Mouse (Mus musculus): ENCODE results near the gene Fcgr4. TPM values are rescaled to one million over a fixed set of nuclear protein-coding genes. Genes with fewer than 3 reads are reported as not detected.

Fcgr4 gene
- total and polyA plus RNA-seq, 3 experiments: not detected

- peaks cover 0 to 20% of the 10 kb centered on the region in 2 experiments; a peak in 2 of 4 replicates for H3K36me3 ChIP-seq (ENCODE audit: control insufficient read depth in 1 of 2, insufficient read depth in 2 of 2, low read length in 2 of 2)
- H3K27me3 ChIP-seq (ENCODE audit: control insufficient read depth in 1 of 2, insufficient read depth in 2 of 2, low read length in 2 of 2): no peaks in the 10 kb centered on the region
- H3K9me3 ChIP-seq (replicated peaks; ENCODE audit: insufficient read depth, low read length): no peaks in the 10 kb centered on the region
- no peak for DNase-seq (ENCODE audit: low read depth, low spot score)
- no peak overlapping the region for H3K27ac ChIP-seq (ENCODE audit: control insufficient read depth, low read depth, low read length)
- peaks cover 7 to 25% of the 10 kb centered on the region in 2 experiments for H3K4me1 ChIP-seq (ENCODE audit: control insufficient read depth in 1 of 2, insufficient read depth in 2 of 2, low read length in 2 of 2)
- no peak overlapping the region for H3K4me3 ChIP-seq (ENCODE audit: control insufficient read depth in 1 of 2, insufficient read depth in 1 of 2, low read depth in 2 of 2, low read length in 2 of 2)
- TF ChIP-seq SIN3A (IDR thresholded peaks at IDR 0.05; ENCODE audit: low read length): no peak
- TF ChIP-seq NRF1 (IDR thresholded peaks at IDR 0.05; ENCODE audit: insufficient read depth, low read depth, low read length, poor library complexity, severe bottlenecking): no peak
- TF ChIP-seq JUND (IDR thresholded peaks at IDR 0.05; ENCODE audit: low read depth, low read length): no peak
- no peak for TF ChIP-seq SMC3 (IDR thresholded peaks at IDR 0.05; ENCODE audit: low read depth, low read length)
- no peak for TF ChIP-seq ZC3H11A (IDR thresholded peaks at IDR 0.05; ENCODE audit: low read depth, low read length)
- TF ChIP-seq POLR2AphosphoS5 (IDR thresholded peaks at IDR 0.05; ENCODE audit: borderline replicate concordance, low read depth, low read length): no peak
- TF ChIP-seq TAL1 (IDR thresholded peaks at IDR 0.05; ENCODE audit: low read length): no peak
- no peak for TF ChIP-seq RCOR1 (IDR thresholded peaks at IDR 0.05; ENCODE audit: low read depth, low read length)
- no peaks in the 10 kb centered on the region for H3K79me2 ChIP-seq (ENCODE audit: control insufficient read depth, insufficient read depth, low read length, poor library complexity)
- H3K9ac ChIP-seq (ENCODE audit: control insufficient read depth, low read depth, low read length, poor library complexity, severe bottlenecking): no peak overlapping the region
Observed at GRCm38 (mm10) chr1:170974171-170974570, 44.5 kb upstream of the Fcgr4 start.

- DNase-seq (ENCODE audit: low read depth, low spot score): no peak
- Histone ChIP-seq H3K9me3 (replicated peaks; ENCODE audit: insufficient read depth, low read length) (no peaks in the 10 kb centered on the region), H3K79me2 (ENCODE audit: control insufficient read depth, insufficient read depth, low read length, poor library complexity) (no peaks in the 10 kb centered on the region), H3K4me1 (ENCODE audit: control insufficient read depth in 1 of 2, insufficient read depth in 2 of 2, low read length in 2 of 2) (peaks cover 7 to 25% of the 10 kb centered on the region in 2 experiments), H3K27me3 (ENCODE audit: control insufficient read depth in 1 of 2, insufficient read depth in 2 of 2, low read length in 2 of 2) (no peaks in the 10 kb centered on the region), H3K9ac (ENCODE audit: control insufficient read depth, low read depth, low read length, poor library complexity, severe bottlenecking) (no peak overlapping the region), H3K36me3 (ENCODE audit: control insufficient read depth in 1 of 2, insufficient read depth in 2 of 2, low read length in 2 of 2) (peaks cover 0 to 20% of the 10 kb centered on the region in 2 experiments; a peak in 2 of 4 replicates), H3K27ac (ENCODE audit: control insufficient read depth, low read depth, low read length) (no peak overlapping the region), H3K4me3 (ENCODE audit: control insufficient read depth in 1 of 2, insufficient read depth in 1 of 2, low read depth in 2 of 2, low read length in 2 of 2) (no peak overlapping the region)
- no peak for TF ChIP-seq SIN3A (IDR thresholded peaks at IDR 0.05; ENCODE audit: low read length)
- no peak for TF ChIP-seq ZC3H11A (IDR thresholded peaks at IDR 0.05; ENCODE audit: low read depth, low read length)
- no peak for TF ChIP-seq POLR2AphosphoS2 (IDR thresholded peaks at IDR 0.05; ENCODE audit: low read length)
- TF ChIP-seq CHD2 (IDR thresholded peaks at IDR 0.05; ENCODE audit: low read length): no peak
- TF ChIP-seq ELF1 (IDR thresholded peaks at IDR 0.05; ENCODE audit: low read depth, low read length): no peak
- no peak for TF ChIP-seq POLR2A (IDR thresholded peaks at IDR 0.05; ENCODE audit: control insufficient read depth in 1 of 2, insufficient read depth in 1 of 2, low read depth in 1 of 2, low read length in 2 of 2, poor library complexity in 1 of 2)
- no peak for TF ChIP-seq POLR2AphosphoS5 (IDR thresholded peaks at IDR 0.05; ENCODE audit: borderline replicate concordance, low read depth, low read length)
- no peak for TF ChIP-seq TCF12 (IDR thresholded peaks at IDR 0.05; ENCODE audit: low read depth, low read length)
- no peak for TF ChIP-seq JUND (IDR thresholded peaks at IDR 0.05; ENCODE audit: low read depth, low read length)
- TF ChIP-seq RAD21 (IDR thresholded peaks at IDR 0.05; ENCODE audit: low read depth, low read length): no peak
- TF ChIP-seq EP300 (IDR thresholded peaks at IDR 0.05; ENCODE audit: low read depth in 1 of 2, low read length in 2 of 2): no peak
- TF ChIP-seq ETS1 (IDR thresholded peaks at IDR 0.05; ENCODE audit: low read depth, low read length): no peak
- TF ChIP-seq GATA1 (IDR thresholded peaks at IDR 0.05; ENCODE audit: low read depth, low read length): no peak
- TF ChIP-seq USF1 (IDR thresholded peaks at IDR 0.05; ENCODE audit: low read depth, low read length): no peak
- TF ChIP-seq GABPA (IDR thresholded peaks at IDR 0.05; ENCODE audit: low read depth, low read length): no peak
Observed at GRCm38 (mm10) chr1:170974736-170975135, 44.0 kb upstream of the Fcgr4 start.

All from MEL (cell line).